9 mouse cellular contexts compared by ENCODE assay signal in genomic region chr1:165192714-165193264, GRCm38 (mm10). TPM values are rescaled to one million over a fixed set of nuclear protein-coding genes. Genes with fewer than 3 reads are reported as not detected.
DNase-seq lines count a peak whose midpoint lies in the region; ATAC-seq lines count a peak whose summit lies in the region.
"Had no signal": no experiment of that assay in that cellular context is flagged by ENCODE, and none has a peak within 500 bp of the region (broad histone marks: within the 10 kb centered on the region; RNA-seq: fewer than 3 reads in every experiment).

No protein-coding gene starts in this region.

- H3K4me1 ChIP-seq in hindbrain, embryonic 12.5 days, result peaks cover 13% of the 10 kb centered on the region
- 0 out of 2 replicates have a peak, but pooled peaks cover 3% of the 10 kb centered on the region for H3K4me1 ChIP-seq in hindbrain, embryonic 11.5 days (replicated peaks; ENCODE audit: control insufficient read depth, insufficient read depth, low read length)
- peaks cover 29% of the 10 kb centered on the region for H3K4me1 ChIP-seq in embryonic facial prominence, embryonic 10.5 days
- 0 out of 2 replicates have a peak, but pooled peaks cover 6% of the 10 kb centered on the region for H3K4me1 ChIP-seq in limb, embryonic 15.5 days

- H3K4me2 ChIP-seq in hindbrain, embryonic 12.5 days (replicated peaks), result peak overlapping the region; percentile 98; the same call in 1 of the 2 replicates
- H3K4me2 ChIP-seq in hindbrain, embryonic 11.5 days (replicated peaks; ENCODE audit: low read depth, low read length), result no peak overlapping the region
- H3K4me2 ChIP-seq in limb, embryonic 15.5 days, result peak overlapping the region; percentile 90

- no peak for ATAC-seq in hindbrain, embryonic 12.5 days (ENCODE audit: low FRiP score)
- ATAC-seq in hindbrain, embryonic 11.5 days (ENCODE audit: low FRiP score), result no peak
- ATAC-seq in limb, embryonic 15.5 days (ENCODE audit: insufficient number of reproducible peaks, low FRiP score, low TSS enrichment, low read depth), result no peak

- no peaks in the 10 kb centered on the region for H3K9me3 ChIP-seq in hindbrain, embryonic 12.5 days (replicated peaks)
- H3K9me3 ChIP-seq in hindbrain, embryonic 11.5 days (ENCODE audit: control insufficient read depth, low read length), result no peaks in the 10 kb centered on the region
- H3K9me3 ChIP-seq in embryonic facial prominence, embryonic 10.5 days, result no peaks in the 10 kb centered on the region
- H3K9me3 ChIP-seq in limb, embryonic 15.5 days, result no peaks in the 10 kb centered on the region

- no peak overlapping the region for H3K27ac ChIP-seq in hindbrain, embryonic 12.5 days
- H3K27ac ChIP-seq in hindbrain, embryonic 11.5 days (ENCODE audit: low read depth, low read length), result no peak overlapping the region
- H3K27ac ChIP-seq in embryonic facial prominence, embryonic 10.5 days (replicated peaks), result no peak overlapping the region
- peak overlapping the region; percentile 89; the same call in 1 of the 2 replicates for H3K27ac ChIP-seq in limb, embryonic 15.5 days

- H3K4me3 ChIP-seq in hindbrain, embryonic 12.5 days, result 0 out of 2 replicates have a peak overlapping the region, but pooled peaks have one; percentile 79
- no peak overlapping the region for H3K4me3 ChIP-seq in hindbrain, embryonic 11.5 days (ENCODE audit: low read depth, low read length)
- peak overlapping the region; percentile 81 for H3K4me3 ChIP-seq in embryonic facial prominence, embryonic 10.5 days
- peak overlapping the region; percentile 79 for H3K4me3 ChIP-seq in limb, embryonic 15.5 days

- intact Hi-C loops in gastrocnemius, postnatal 14 days (cut with DNase I; ENCODE audit: low total_unique reads), result no loop called here

- H3K27me3 ChIP-seq in hindbrain, embryonic 12.5 days, result peaks cover 25% of the 10 kb centered on the region; the same call in 1 of the 2 replicates
- no peaks in the 10 kb centered on the region; the same call in 1 of the 2 replicates for H3K27me3 ChIP-seq in hindbrain, embryonic 11.5 days (ENCODE audit: control insufficient read depth, insufficient read depth, low read length)
- peaks cover 12% of the 10 kb centered on the region; the same call in 1 of the 2 replicates for H3K27me3 ChIP-seq in embryonic facial prominence, embryonic 10.5 days (replicated peaks; ENCODE audit: low read depth, poor library complexity, severe bottlenecking)
- no peaks in the 10 kb centered on the region for H3K27me3 ChIP-seq in limb, embryonic 15.5 days

- H3K9ac ChIP-seq in hindbrain, embryonic 12.5 days, result no peak overlapping the region
- no peak overlapping the region for H3K9ac ChIP-seq in hindbrain, embryonic 11.5 days (ENCODE audit: low read depth, low read length)
- H3K9ac ChIP-seq in limb, embryonic 15.5 days, result no peak overlapping the region; the same call in 1 of the 2 replicates

- H3K36me3 ChIP-seq in hindbrain, embryonic 12.5 days, result no peaks in the 10 kb centered on the region
- H3K36me3 ChIP-seq in hindbrain, embryonic 11.5 days (ENCODE audit: control insufficient read depth, insufficient read depth, low read length), result no peaks in the 10 kb centered on the region
- no peaks in the 10 kb centered on the region for H3K36me3 ChIP-seq in embryonic facial prominence, embryonic 10.5 days (replicated peaks)
- no peaks in the 10 kb centered on the region for H3K36me3 ChIP-seq in limb, embryonic 15.5 days

- 81% methylated on average over 10 of the region's 10 CpGs for WGBS in hindbrain, embryonic 12.5 days
- WGBS in hindbrain, embryonic 11.5 days, result 80% methylated on average over 10 of the region's 10 CpGs
- 76% methylated on average over 10 of the region's 10 CpGs for WGBS in embryonic facial prominence, embryonic 10.5 days
- WGBS in limb, embryonic 15.5 days, result 57% methylated on average over 10 of the region's 10 CpGs

- no peak for DNase-seq in hindbrain, embryonic 11.5 days (ENCODE audit: low spot score)
- peak; percentile 15 for DNase-seq in CD4-positive helper T cell, adult 2 months (ENCODE audit: low read depth, low spot score)
- DNase-seq in embryonic facial prominence, embryonic 10.5 days (ENCODE audit: low spot score), result no peak
- no peak for DNase-seq in left cerebral cortex, adult 11 months (ENCODE audit: low spot score)
- DNase-seq in adrenal gland, adult 8-10 months, result no peak
- DNase-seq in gastrocnemius, postnatal 14 days, result no peak
- DNase-seq: kidney, postnatal 4 days had no signal

RNA-seq across cellular contexts. Expression of gene Sft2d2, which starts 1.4 kb away (rescaled TPM):
- 14.3 and 14.4 TPM in 2 replicates for polyA plus RNA-seq in hindbrain, embryonic 12.5 days (2016; fragmentation: Nextera tagmentation; extraction: Ambion mirVana)
- polyA plus RNA-seq in hindbrain, embryonic 11.5 days (2014; fragmentation: Nextera tagmentation; extraction: Ambion mirVana), result 11.1 and 11.8 TPM in 2 replicates
- 11.8 and 12.1 TPM in 2 replicates for polyA plus RNA-seq in embryonic facial prominence, embryonic 10.5 days (2016; fragmentation: Nextera tagmentation; extraction: Ambion mirVana)
- 22.2 and 24.0 TPM in 2 replicates for polyA plus RNA-seq in limb, embryonic 15.5 days (2015; fragmentation: Nextera tagmentation; extraction: Ambion mirVana)
- 10 to 100 TPM; 36.9 to 45.8 (median 41.3) TPM for total RNA-seq in adrenal gland, adult 8-10 months (2022)
- 10 to 100 TPM in 1 of 2 experiments, 1 to 10 TPM in 1; 8.9 to 10.5 TPM for total RNA-seq in gastrocnemius, postnatal 14 days (2021)

RNA-seq across cellular contexts. Expression of gene Tbx19, which starts 32.2 kb away (rescaled TPM):
- polyA plus RNA-seq in hindbrain, embryonic 12.5 days (2016; fragmentation: Nextera tagmentation; extraction: Ambion mirVana), result not detected in 2 replicates
- polyA plus RNA-seq in hindbrain, embryonic 11.5 days (2014; fragmentation: Nextera tagmentation; extraction: Ambion mirVana), result not detected in 2 replicates
- polyA plus RNA-seq in embryonic facial prominence, embryonic 10.5 days (2016; fragmentation: Nextera tagmentation; extraction: Ambion mirVana), result not detected in 2 replicates
- polyA plus RNA-seq in limb, embryonic 15.5 days (2015; fragmentation: Nextera tagmentation; extraction: Ambion mirVana), result not detected in 2 replicates
- total RNA-seq in adrenal gland, adult 8-10 months (2022), result not detected
- total RNA-seq in gastrocnemius, postnatal 14 days (2021), result not detected

RNA-seq across cellular contexts. Expression of gene Tiprl, which starts 44.0 kb away (rescaled TPM):
- 110 and 116 TPM in 2 replicates for polyA plus RNA-seq in hindbrain, embryonic 12.5 days (2016; fragmentation: Nextera tagmentation; extraction: Ambion mirVana)
- 111 and 117 TPM in 2 replicates for polyA plus RNA-seq in hindbrain, embryonic 11.5 days (2014; fragmentation: Nextera tagmentation; extraction: Ambion mirVana)
- 94.8 and 105 TPM in 2 replicates for polyA plus RNA-seq in embryonic facial prominence, embryonic 10.5 days (2016; fragmentation: Nextera tagmentation; extraction: Ambion mirVana)
- polyA plus RNA-seq in limb, embryonic 15.5 days (2015; fragmentation: Nextera tagmentation; extraction: Ambion mirVana), result 93.2 and 95.3 TPM in 2 replicates
- 10 to 100 TPM; 57.9 to 65.5 (median 62.0) TPM for total RNA-seq in adrenal gland, adult 8-10 months (2022)
- 10 to 100 TPM; 22.1 TPM for total RNA-seq in gastrocnemius, postnatal 14 days (2021)
